Mouse (Mus musculus) megakaryocyte-erythroid progenitor cell, adult 5-6 weeks (primary cell): ENCODE data around the gene Hist1h1a. TPM values are rescaled to one million over a fixed set of nuclear protein-coding genes. Genes with fewer than 3 reads are reported as not detected.
"Not testable (repeated sequence)": the region's sequence is repeated elsewhere in the genome, so short reads cannot be mapped to it uniquely, and the experiment has no call there.

Source experiments
- ATAC-seq: replicated peaks from 2 replicates; pipeline ENCODE4 v1.8.0; 2016; ENCODE audit warnings: mild to moderate bottlenecking, inconsistent platforms; ENCODE audit not compliant: severe bottlenecking, poor library complexity, low FRiP score, low TSS enrichment
- total RNA-seq, 2 experiments: library from RNA; stranded (forward) in 1 of 2; stranded (reverse) in 1 of 2; fragments of 200-1000, 215-1000 nt in 1 of 2; fragments of >200 nt in 1 of 2; fragmentation: Nextera tagmentation in 1 of 2; gene quantifications; 2 replicates each; pipeline ENCODE4 v1.2.3; 2014 to 2017

Hist1h1a gene
- total RNA-seq, 2 experiments from 2014 or later, result 324 to 2,974 TPM

GRCm38 (mm10) chr13:23757211-23757773 lies 6.2 kb upstream of the Hist1h1a start:
- ATAC-seq, result peak; percentile 38

GRCm38 (mm10) chr13:23757921-23758320 lies 5.5 kb upstream of the Hist1h1a start:
- ATAC-seq, result no peak

- no peak for ATAC-seq
These were observed 4.2 kb upstream of the Hist1h1a start for GRCm38 (mm10) chr13:23759251-23759771.

GRCm38 (mm10) chr13:23759916-23760239 lies 3.6 kb upstream of the Hist1h1a start:
- ATAC-seq, result no peak

- ATAC-seq, result no peak
These were observed 3.1 kb upstream of the Hist1h1a start for GRCm38 (mm10) chr13:23760240-23760971.

GRCm38 (mm10) chr13:23760972-23761864 lies 2.2 kb upstream of the Hist1h1a start, which contains the start of gene Hist1h4a:
Gene Hist1h4a, minus strand, starts transcription at chr13:23761230.
- peak; percentile 42 for ATAC-seq

GRCm38 (mm10) chr13:23761871-23762821 lies 1.3 kb upstream of the Hist1h1a start, which contains the start of gene Hist1h3a:
Gene Hist1h3a, minus strand, starts transcription at chr13:23762386.
- peak; percentile 40 for ATAC-seq

GRCm38 (mm10) chr13:23763242-23763585 lies 252 bp upstream of the Hist1h1a start:
- ATAC-seq, result no peak

- no peak for ATAC-seq
These were observed 1.1 kb downstream of the Hist1h1a start for GRCm38 (mm10) chr13:23764324-23765171.

GRCm38 (mm10) chr13:23765172-23765513 lies 1.7 kb downstream of the Hist1h1a start:
- no peak for ATAC-seq

GRCm38 (mm10) chr13:23766772-23767171 lies 3.3 kb downstream of the Hist1h1a start:
- no peak for ATAC-seq

GRCm38 (mm10) chr13:23768834-23769397 lies 5.5 kb downstream of the Hist1h1a start:
- ATAC-seq, result no peak

- ATAC-seq, result not testable (repeated sequence)
These were observed 6.1 kb downstream of the Hist1h1a start, which contains the start of gene Trim38 for GRCm38 (mm10) chr13:23769613-23770012. Gene Trim38, plus strand, starts transcription at chr13:23769913.

- peak; percentile 88 for ATAC-seq
These were observed 9.3 kb downstream of the Hist1h1a start for GRCm38 (mm10) chr13:23772561-23773313.

GRCm38 (mm10) chr13:23778339-23778738 lies 14.9 kb downstream of the Hist1h1a start:
- no peak for ATAC-seq

GRCm38 (mm10) chr13:23779025-23779424 lies 15.6 kb downstream of the Hist1h1a start:
- 0 out of 2 replicates have a peak, but pooled peaks have one; percentile 59 for ATAC-seq

- 0 out of 2 replicates have a peak, but pooled peaks have one; percentile 59 for ATAC-seq
These were observed 29.1 kb downstream of the Hist1h1a start for GRCm38 (mm10) chr13:23792520-23792919.
